Mouse (Mus musculus) NIH3T3 (cell line): ENCODE data around the gene Themis2.

Experiments used
- DNase-seq: peaks from one replicate; pipeline ENCODE4 v3.0.0-alpha.2; 2012; ENCODE audit warnings: low read depth

Gene Themis2

GRCm38 (mm10) chr4:132796196-132796886, at the start of gene Themis2:
Gene Themis2 (minus strand): TSS chr4:132796387.
- DNase-seq, result no peak

GRCm38 (mm10) chr4:132843705-132844071, 47.5 kb upstream of the Themis2 start:
- no peak for DNase-seq

DNA sequence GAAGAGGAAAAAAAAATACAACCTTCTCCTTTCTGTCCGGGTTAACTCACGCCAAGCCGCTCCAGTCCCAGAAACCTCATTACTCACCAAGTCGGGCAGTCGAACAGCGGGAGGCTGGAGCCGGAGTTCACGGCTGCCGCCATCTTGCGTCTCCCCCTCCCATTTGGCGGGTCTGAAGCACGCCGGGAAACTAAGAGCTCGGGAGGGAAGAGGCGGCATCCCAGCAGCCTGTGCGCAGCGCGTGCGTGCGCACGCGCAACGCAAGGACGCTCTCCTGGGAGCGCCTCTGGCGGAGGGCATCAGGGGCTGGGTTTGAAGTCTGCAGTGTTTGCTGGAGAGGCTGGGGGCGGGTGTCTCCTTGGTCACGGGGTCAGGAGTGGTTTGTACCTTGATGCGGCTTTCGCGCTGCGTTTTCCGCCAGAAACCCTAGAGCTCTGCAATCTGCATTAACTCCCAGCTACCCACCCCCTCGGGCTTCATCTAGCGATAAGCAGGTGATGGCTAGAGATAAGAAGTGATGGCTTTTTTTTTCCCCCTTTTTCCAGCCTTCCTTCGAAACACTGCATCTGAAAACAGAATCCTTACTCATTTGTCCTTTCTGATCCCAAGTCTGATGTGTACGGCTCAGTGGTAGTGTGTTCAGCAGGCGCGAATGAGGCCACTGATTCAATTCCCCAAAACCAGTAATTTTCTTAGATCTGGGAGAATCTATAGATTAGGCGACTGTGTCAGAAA, 47.0 kb upstream of the Themis2 start, which contains the start of gene Ppp1r8:
Ppp1r8 (minus strand) TSS at position 200 of the 735 bp plus-strand sequence.
- DNase-seq, result peak; percentile 94

GRCm38 (mm10) chr4:132842281-132842906, 46.2 kb upstream of the Themis2 start:
- DNase-seq, result peak; percentile 22

DNA sequence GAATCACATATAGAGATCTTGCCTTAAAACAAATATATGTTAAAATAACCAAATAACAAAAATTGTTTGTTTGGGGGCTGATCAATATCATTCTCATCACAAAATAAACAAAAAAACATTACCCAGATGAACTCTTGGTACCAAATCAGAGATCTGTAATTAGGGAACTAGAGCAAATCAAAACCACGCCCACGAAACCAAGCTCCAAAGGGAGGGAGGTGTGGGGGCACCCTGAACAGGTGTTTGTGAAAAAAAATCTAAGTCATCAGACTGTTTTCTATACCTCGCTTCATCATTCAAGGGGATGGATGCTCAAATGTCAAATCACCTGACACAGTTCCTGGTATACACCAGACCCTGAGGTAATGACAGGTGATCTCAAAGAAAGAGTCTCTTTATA, 45.3 kb upstream of the Themis2 start:
- DNase-seq, result no peak

- DNase-seq, result peak; percentile 70
Observed at GRCm38 (mm10) chr4:132823614-132824366, 27.6 kb upstream of the Themis2 start.

GRCm38 (mm10) chr4:132818442-132818841, 22.3 kb upstream of the Themis2 start:
- no peak for DNase-seq

GRCm38 (mm10) chr4:132816855-132817254, 20.7 kb upstream of the Themis2 start:
- DNase-seq, result no peak

DNA sequence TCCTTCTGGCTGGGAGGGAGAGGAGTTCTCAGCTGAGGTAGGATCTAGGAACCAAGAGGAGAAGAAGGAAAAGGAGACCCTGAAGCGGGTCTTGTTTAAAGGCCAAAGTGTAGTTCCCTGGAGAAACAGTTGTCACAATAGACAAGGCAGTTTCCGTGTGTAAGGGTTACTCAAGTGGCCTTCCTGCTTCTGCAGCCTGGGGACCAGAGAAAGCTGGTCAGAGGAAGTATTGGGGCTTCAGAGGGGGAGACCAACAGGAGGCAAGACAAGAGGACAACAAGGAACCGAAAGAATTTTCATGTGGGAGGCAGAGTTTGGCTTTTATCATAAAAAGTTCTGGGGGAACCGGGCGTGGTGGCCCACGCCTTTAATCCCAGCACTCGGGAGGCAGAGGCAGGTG, 20.2 kb upstream of the Themis2 start:
- DNase-seq, result no peak

GRCm38 (mm10) chr4:132809621-132810020, 13.4 kb upstream of the Themis2 start:
- no peak for DNase-seq

GRCm38 (mm10) chr4:132807771-132808641, 11.8 kb upstream of the Themis2 start:
- peak; percentile 7 for DNase-seq

DNA sequence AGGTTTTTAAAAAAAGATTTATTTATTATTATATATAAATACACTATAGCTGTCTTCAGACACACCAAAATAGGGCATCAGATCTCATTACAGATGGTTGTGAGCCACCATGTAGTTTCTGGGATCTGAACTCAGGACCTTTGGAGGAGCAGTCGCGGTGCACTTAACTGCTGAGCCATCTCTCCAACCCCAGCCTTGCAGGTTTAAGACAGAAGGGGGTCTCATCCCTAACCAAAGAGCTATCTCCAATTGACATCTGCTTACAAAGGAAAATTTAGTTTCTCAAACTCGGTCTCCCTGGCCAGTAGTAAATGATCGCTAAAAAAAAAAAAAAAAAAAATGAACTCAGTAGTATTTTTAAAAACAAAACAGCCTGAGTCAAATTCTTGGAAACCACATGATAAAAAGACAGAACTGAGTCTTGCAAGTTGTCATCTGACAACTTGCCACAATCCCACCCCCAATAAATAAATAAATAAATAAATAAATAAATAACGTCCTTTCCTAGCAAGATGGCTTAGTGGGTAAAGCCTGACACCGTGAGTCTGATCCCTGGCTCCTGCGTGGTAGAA, 10.5 kb upstream of the Themis2 start:
- DNase-seq, result no peak

- DNase-seq, result peak; percentile 18
Observed at GRCm38 (mm10) chr4:132805599-132806197, 9.5 kb upstream of the Themis2 start.

GRCm38 (mm10) chr4:132805146-132805545, 9.0 kb upstream of the Themis2 start:
- no peak for DNase-seq

GRCm38 (mm10) chr4:132804331-132804730, 8.1 kb upstream of the Themis2 start:
- no peak for DNase-seq

GRCm38 (mm10) chr4:132803876-132804275, 7.7 kb upstream of the Themis2 start:
- DNase-seq, result no peak

GRCm38 (mm10) chr4:132803212-132803611, 7.0 kb upstream of the Themis2 start:
- no peak for DNase-seq

- DNase-seq, result no peak
Observed at GRCm38 (mm10) chr4:132802171-132802637, 6.0 kb upstream of the Themis2 start.

DNA sequence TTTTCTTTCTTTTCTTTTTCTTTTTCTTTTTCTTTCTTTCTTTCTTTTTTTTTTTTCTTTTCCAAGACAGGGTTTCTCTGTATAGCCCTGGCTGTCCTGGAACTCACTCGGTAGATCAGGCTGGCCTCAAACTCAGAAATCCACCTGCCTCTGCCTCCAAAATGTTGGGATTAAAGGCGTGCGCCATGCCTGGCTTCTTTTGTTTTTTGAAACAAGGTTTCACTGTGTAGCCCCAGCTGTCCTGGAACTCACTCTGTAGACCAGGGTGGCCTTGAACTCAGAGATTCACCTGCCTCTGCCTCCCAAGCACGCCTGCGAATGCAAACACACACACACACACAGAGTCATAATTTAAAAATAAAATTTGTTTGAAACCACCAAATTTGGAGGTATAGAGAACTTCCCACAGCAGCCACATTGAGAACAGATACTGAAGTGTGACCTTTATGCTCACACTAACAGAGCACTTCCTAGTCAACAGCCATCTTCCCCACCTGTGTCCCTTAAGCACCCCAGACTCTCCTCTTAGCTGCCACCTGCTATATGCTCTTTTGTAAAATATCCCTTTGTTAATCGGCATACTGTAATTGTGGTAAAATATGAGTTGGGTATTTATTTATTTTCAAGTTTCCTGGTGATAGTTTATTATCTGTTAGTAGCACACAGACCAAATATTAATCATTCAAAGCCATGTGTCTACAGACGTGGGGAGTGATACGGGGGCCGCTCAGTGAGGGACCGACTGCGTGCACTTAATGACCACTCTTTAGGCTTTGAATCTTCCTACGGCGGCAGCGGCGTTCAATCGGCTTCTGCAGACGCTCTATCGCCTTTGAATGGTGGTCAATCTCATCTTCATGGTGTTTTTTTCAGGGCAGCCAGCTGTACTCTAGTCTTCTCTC, 5.2 kb upstream of the Themis2 start:
- no peak for DNase-seq
